Mouse (Mus musculus) myocyte (in vitro differentiated cells): ENCODE measurements around the gene Hras.

Source experiments
- E2F4 ChIP-seq: IDR thresholded peaks from one replicate; pipeline ENCODE4 v1.6.1; 2011; ENCODE audit warnings: mild to moderate bottlenecking, control low read depth, moderate library complexity; ENCODE audit not compliant: insufficient read depth
- MAX ChIP-seq: IDR thresholded peaks from one replicate; pipeline ENCODE4 v1.6.1; 2011; ENCODE audit warnings: low read depth, mild to moderate bottlenecking, control low read depth
- POLR2A ChIP-seq: IDR thresholded peaks from one replicate; pipeline ENCODE4 v1.6.1; 2011; ENCODE audit warnings: low read depth, mild to moderate bottlenecking, control low read depth, moderate library complexity; ENCODE audit not compliant: insufficient read length
- REST ChIP-seq: IDR thresholded peaks from one replicate; pipeline ENCODE4 v1.6.1; 2011; ENCODE audit warnings: mild to moderate bottlenecking, control low read depth, moderate library complexity; ENCODE audit not compliant: insufficient read depth, insufficient read length

- TF ChIP-seq POLR2A (no peak), REST (no peak), MAX (no peak), E2F4 (no peak)
Observed at GRCm38 (mm10) chr7:141231551-141231950, 37.7 kb upstream of the Hras start.
